Mouse (Mus musculus) lung, embryonic 16.5 days (tissue): Measurements from ENCODE around the gene Gm49403. TPM values are rescaled to one million over a fixed set of nuclear protein-coding genes. Genes with fewer than 3 reads are reported as not detected.
A peak's percentile ranks its signal among the peaks of the same experiment; 100 is the strongest.

ENCODE experiments used
- ATAC-seq: fragments of 200-750 bp; cut with Nextera tagmentation; 2 replicates; pipeline ENCODE4 v1.8.0; 2017; ENCODE audit warnings: low read depth, mild to moderate bottlenecking, moderate library complexity
- H3K27ac ChIP-seq: fragments of 300-500 bp; sonication (generic); 2 replicates; pipeline ENCODE4 v1.5.1; 2014; ENCODE audit warnings: mild to moderate bottlenecking, control low read depth, low read length
- H3K27me3 ChIP-seq: fragments of 300-500 bp; sonication (generic); 2 replicates; pipeline ENCODE4 v1.6.1; 2014; ENCODE audit warnings: low read depth, low read length, mixed read lengths; ENCODE audit not compliant: control insufficient read depth, insufficient read depth
- H3K36me3 ChIP-seq: fragments of 300-500 bp; sonication (generic); 2 replicates; pipeline ENCODE4 v1.6.1; 2014; ENCODE audit warnings: low read length; ENCODE audit not compliant: control insufficient read depth, insufficient read depth
- H3K4me1 ChIP-seq: fragments of 300-500 bp; sonication (generic); replicated peaks from 2 replicates; pipeline ENCODE4 v1.6.1; 2014; ENCODE audit warnings: low read length, mixed read lengths; ENCODE audit not compliant: control insufficient read depth, insufficient read depth
- H3K4me2 ChIP-seq: fragments of 300-500 bp; sonication (generic); 2 replicates; pipeline ENCODE4 v1.6.1; 2014; ENCODE audit warnings: low read depth, low read length, control low read depth
- H3K4me3 ChIP-seq: fragments of 300-500 bp; sonication (generic); 2 replicates; pipeline ENCODE4 v1.5.1; 2014; ENCODE audit warnings: mild to moderate bottlenecking, low read length, control low read depth
- H3K9ac ChIP-seq: fragments of 300-500 bp; sonication (generic); 2 replicates; pipeline ENCODE4 v1.6.1; 2014; ENCODE audit warnings: low read length, control low read depth
- H3K9me3 ChIP-seq: fragments of 300-500 bp; sonication (generic); 2 replicates; pipeline ENCODE4 v1.6.1; 2016; ENCODE audit warnings: low read length; ENCODE audit not compliant: control insufficient read depth
- WGBS: fragments of 180-500 bp; shearing (Covaris S2); extraction: QIAGEN DNeasy Blood & Tissue Kit; methylation state at CpG from one replicate; pipeline ENCODE4 v1.1.7; 2014; 5-methylcytosine and 5-hydroxymethylcytosine counted together
- polyA plus RNA-seq: library from polyadenylated mRNA; unstranded; fragments of >200 nt; fragmentation: Nextera tagmentation; extraction: Ambion mirVana; gene quantifications from 2 replicates; pipeline ENCODE4 v1.2.1, GENCODE M21; 2015

Gm49403 gene
- polyA plus RNA-seq, 1 experiment from 2014 or later = not detected

GRCm38 (mm10) chr19:8920836-8921291 is 37.1 kb downstream of the Gm49403 start:
- peaks cover 12% of the 10 kb centered on the region for H3K36me3 ChIP-seq
- H3K4me2 ChIP-seq = peak overlapping the region; percentile 76
- no peaks in the 10 kb centered on the region for H3K9me3 ChIP-seq
- peak overlapping the region; percentile 90 for H3K27ac ChIP-seq
- no peaks in the 10 kb centered on the region for H3K27me3 ChIP-seq
- H3K4me3 ChIP-seq = peak overlapping the region; percentile 74
- ATAC-seq = no peak; the same call in 1 of the 2 replicates
- peaks cover 9% of the 10 kb centered on the region for H3K4me1 ChIP-seq
- peak overlapping the region; percentile 81 for H3K9ac ChIP-seq
- under 1% methylated on average over 6 of the region's 6 CpGs for WGBS

DNA sequence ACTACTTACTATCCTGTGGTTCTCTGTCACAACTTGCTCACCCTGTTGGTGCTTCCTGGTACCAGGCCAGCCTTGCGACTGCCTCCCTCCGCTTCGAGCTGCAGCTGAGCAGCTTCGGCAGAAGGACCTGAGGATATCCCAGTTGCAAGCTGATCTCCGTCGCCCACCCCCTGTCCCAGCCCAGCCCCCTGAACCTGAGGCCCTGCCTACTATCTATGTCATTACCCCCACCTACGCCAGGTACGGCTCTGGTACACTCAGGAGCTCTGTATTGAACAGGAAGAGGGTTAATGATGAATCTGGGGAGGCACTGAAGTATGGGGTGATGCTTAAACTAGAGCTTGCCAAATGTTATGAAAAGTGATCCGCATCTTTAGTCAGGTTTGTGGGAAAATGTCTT is 38.0 kb downstream of the Gm49403 start:
- 71% methylated on average over 9 of the region's 9 CpGs for WGBS
- no peak for ATAC-seq

GRCm38 (mm10) chr19:8926766-8927165 is 43.0 kb downstream of the Gm49403 start:
- WGBS = 83% methylated on average over 2 of the region's 2 CpGs
- peaks cover 10% of the 10 kb centered on the region for H3K4me1 ChIP-seq
- H3K9ac ChIP-seq = no peak overlapping the region
- ATAC-seq = no peak
- no peak overlapping the region for H3K27ac ChIP-seq
- no peaks in the 10 kb centered on the region for H3K9me3 ChIP-seq
- H3K36me3 ChIP-seq = peaks cover 10% of the 10 kb centered on the region
- no peak overlapping the region for H3K4me2 ChIP-seq
- H3K4me3 ChIP-seq = no peak overlapping the region
- H3K27me3 ChIP-seq = no peaks in the 10 kb centered on the region

More for the DNA sequence above, 38.0 kb downstream of the Gm49403 start:
- H3K9ac ChIP-seq = peak overlapping the region; percentile 48; the same call in 1 of the 2 replicates
- H3K27me3 ChIP-seq = no peaks in the 10 kb centered on the region
- peak overlapping the region; percentile 76; the same call in 1 of the 2 replicates for H3K4me2 ChIP-seq
- peaks cover 9% of the 10 kb centered on the region for H3K4me1 ChIP-seq
- no peak overlapping the region for H3K27ac ChIP-seq
- H3K36me3 ChIP-seq = peaks cover 10% of the 10 kb centered on the region
- no peaks in the 10 kb centered on the region for H3K9me3 ChIP-seq
- peak overlapping the region; percentile 74; the same call in 1 of the 2 replicates for H3K4me3 ChIP-seq

GRCm38 (mm10) chr19:8927891-8928525 is 44.3 kb downstream of the Gm49403 start:
- H3K27me3 ChIP-seq = no peaks in the 10 kb centered on the region
- H3K27ac ChIP-seq = no peak overlapping the region
- peaks cover 10% of the 10 kb centered on the region for H3K36me3 ChIP-seq
- H3K4me1 ChIP-seq = peaks cover 9% of the 10 kb centered on the region
- WGBS = 85% methylated on average over 12 of the region's 12 CpGs
- no peaks in the 10 kb centered on the region for H3K9me3 ChIP-seq
- no peak overlapping the region for H3K4me2 ChIP-seq
- H3K4me3 ChIP-seq = no peak overlapping the region
- no peak for ATAC-seq
- H3K9ac ChIP-seq = no peak overlapping the region

- Histone ChIP-seq H3K27ac (peak overlapping the region; percentile 95), H3K9me3 (no peaks in the 10 kb centered on the region), H3K36me3 (peaks cover 16% of the 10 kb centered on the region), H3K4me3 (peak overlapping the region; percentile 82), H3K4me2 (peak overlapping the region; percentile 81), H3K4me1 (peaks cover 9% of the 10 kb centered on the region), H3K9ac (peak overlapping the region; percentile 89), H3K27me3 (no peaks in the 10 kb centered on the region)
- peak; percentile 12 for ATAC-seq
- 28% methylated on average over 16 of the region's 16 CpGs for WGBS
Measured at GRCm38 (mm10) chr19:8928689-8929223, 45.0 kb downstream of the Gm49403 start.

DNA sequence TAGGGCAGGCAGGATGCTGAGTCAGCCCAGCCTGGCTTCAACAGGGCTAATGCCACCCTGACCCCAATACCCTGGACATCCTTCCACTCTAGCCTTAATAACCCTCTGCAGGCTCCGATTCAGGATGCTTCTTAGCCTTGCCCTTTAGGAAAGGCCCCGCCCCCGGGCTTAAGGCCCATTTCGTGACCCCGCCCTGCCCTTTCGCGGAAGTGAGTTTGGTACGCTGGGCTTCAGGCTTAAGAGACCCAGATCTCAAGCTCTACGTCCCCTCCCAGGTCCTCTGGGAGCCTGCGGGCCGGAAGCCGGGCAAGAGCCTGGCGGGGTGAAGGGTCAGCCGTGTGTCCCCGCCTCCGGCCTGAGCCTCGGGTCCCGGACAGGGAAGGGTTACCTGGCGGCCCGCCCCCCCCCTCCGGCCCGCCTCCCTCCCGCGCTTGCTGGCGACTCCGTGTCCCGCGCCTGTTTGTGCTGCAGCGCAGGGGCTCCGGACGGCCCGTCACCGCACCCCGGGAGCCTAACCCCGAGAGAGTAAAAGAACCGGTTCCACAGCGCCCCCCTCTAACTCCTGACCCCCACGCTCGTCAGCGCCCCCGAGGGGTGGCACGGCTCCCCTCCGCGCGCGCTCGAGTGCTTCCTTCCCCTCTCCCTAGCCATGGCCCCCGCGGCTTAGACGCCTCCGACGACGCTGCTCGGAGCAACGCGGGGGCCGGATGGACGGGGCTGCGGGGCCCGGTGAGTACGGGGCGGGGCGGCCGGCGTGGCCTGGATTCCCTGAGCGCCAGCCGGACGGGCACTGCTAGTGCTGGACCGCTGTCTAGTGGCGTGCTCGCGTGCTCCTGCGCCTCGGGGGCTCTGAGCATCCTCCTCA is 45.7 kb downstream of the Gm49403 start, which contains the start of the genes Rom1 and Eml3:
Gene Rom1, minus strand, starts transcription at position 133 of the 865 bp plus-strand sequence.
Gene Eml3, plus strand, starts transcription at position 329 of the 865 bp plus-strand sequence.
- under 1% methylated on average over 51 of the region's 74 CpGs for WGBS
- H3K4me1 ChIP-seq = peaks cover 9% of the 10 kb centered on the region
- H3K27ac ChIP-seq = peak within 1 kb of the TSS; percentile 95
- H3K4me2 ChIP-seq = peak within 1 kb of the TSS; percentile 81
- peaks cover 20% of the 10 kb centered on the region for H3K36me3 ChIP-seq
- no peaks in the 10 kb centered on the region for H3K9me3 ChIP-seq
- peak; percentile 90 for ATAC-seq
- H3K4me3 ChIP-seq = peak within 1 kb of the TSS; percentile 82
- H3K27me3 ChIP-seq = no peaks in the 10 kb centered on the region
- peak within 1 kb of the TSS; percentile 89 for H3K9ac ChIP-seq

- Histone ChIP-seq H3K4me3 (peak overlapping the region; percentile 82), H3K36me3 (peaks cover 24% of the 10 kb centered on the region), H3K4me1 (peaks cover 9% of the 10 kb centered on the region), H3K27ac (peak overlapping the region; percentile 95), H3K9me3 (no peaks in the 10 kb centered on the region), H3K9ac (peak overlapping the region; percentile 89), H3K27me3 (no peaks in the 10 kb centered on the region), H3K4me2 (peak overlapping the region; percentile 81)
- ATAC-seq = no peak
- WGBS = 2% methylated on average over 11 of the region's 11 CpGs
Measured at GRCm38 (mm10) chr19:8930117-8930516, 46.4 kb downstream of the Gm49403 start.

- H3K9ac ChIP-seq = peak overlapping the region; percentile 89
- H3K4me3 ChIP-seq = peak overlapping the region; percentile 82
- no peaks in the 10 kb centered on the region for H3K9me3 ChIP-seq
- 74% methylated on average over 7 of the region's 7 CpGs for WGBS
- no peak for ATAC-seq
- H3K27me3 ChIP-seq = no peaks in the 10 kb centered on the region
- peak overlapping the region; percentile 81 for H3K4me2 ChIP-seq
- peaks cover 9% of the 10 kb centered on the region for H3K4me1 ChIP-seq
- H3K36me3 ChIP-seq = peaks cover 24% of the 10 kb centered on the region
- no peak overlapping the region for H3K27ac ChIP-seq
Measured at GRCm38 (mm10) chr19:8930771-8931170, 47.0 kb downstream of the Gm49403 start.

DNA sequence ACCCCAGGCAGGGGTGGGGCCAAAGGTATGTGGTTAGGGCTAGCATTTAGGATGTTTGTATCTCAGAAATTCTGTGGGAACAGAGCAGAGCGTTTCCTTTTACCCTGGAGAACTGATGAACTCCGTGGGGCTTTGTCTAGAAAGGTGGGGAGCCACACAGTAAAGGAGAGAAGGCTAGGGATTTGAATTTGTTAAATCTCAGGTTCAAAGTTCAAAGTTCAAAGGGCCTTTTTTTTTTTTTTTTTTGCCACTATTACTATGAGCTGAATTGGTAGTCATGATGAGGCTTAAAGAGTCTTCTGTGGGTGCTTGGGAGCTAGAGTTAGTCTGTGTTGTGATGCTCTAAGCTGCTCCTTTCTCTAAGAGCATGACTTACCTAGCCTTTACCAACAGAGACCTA is 53.0 kb downstream of the Gm49403 start:
- no peaks in the 10 kb centered on the region for H3K9me3 ChIP-seq
- H3K4me1 ChIP-seq = peaks cover 7% of the 10 kb centered on the region
- WGBS = 85% methylated on average over 2 of the region's 2 CpGs
- ATAC-seq = no peak
- H3K9ac ChIP-seq = no peak overlapping the region
- peaks cover 25% of the 10 kb centered on the region for H3K36me3 ChIP-seq
- no peak overlapping the region for H3K4me3 ChIP-seq
- H3K27me3 ChIP-seq = no peaks in the 10 kb centered on the region
- H3K27ac ChIP-seq = no peak overlapping the region
- H3K4me2 ChIP-seq = no peak overlapping the region
